Mouse (Mus musculus): Measurements from ENCODE around the gene Slc2a13. TPM values are rescaled to one million over a fixed set of nuclear protein-coding genes. Genes with fewer than 3 reads are reported as not detected.

Slc2a13 gene
- polyA plus RNA-seq (2012; rRNA removed), result 4.2 and 6.3 TPM in 2 replicates

DNA sequence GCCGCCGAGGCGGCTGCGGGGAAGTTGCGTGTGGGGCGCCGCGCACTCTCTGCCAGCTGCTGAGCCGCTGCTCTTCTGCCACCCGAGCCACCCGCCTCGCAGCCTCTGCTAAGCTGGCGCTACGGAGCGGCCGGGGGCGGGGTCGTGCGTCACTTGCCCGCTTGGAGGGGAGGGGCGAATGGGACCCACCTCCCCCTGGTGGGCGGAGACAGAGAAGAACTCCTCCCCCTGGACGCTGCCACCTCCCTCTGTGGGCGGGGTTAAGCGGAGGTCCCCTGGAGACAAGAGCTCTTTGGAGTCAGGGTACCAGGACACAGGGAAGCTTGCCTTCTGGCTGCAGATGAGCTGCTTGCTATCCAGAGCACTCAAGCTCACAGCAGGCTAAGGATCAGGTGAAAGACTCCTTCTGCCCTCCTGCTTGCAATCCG, at the start of gene Slc2a13:
Slc2a13 (minus strand) TSS at position 151 of the 428 bp plus-strand sequence.
- DNase-seq (ENCODE audit: low read depth), result peak; percentile 97
- TF ChIP-seq POLR2A (IDR thresholded peaks at IDR 0.05; ENCODE audit: borderline replicate concordance, extremely low read depth, insufficient read depth, insufficient read length, poor library complexity, severe bottlenecking) (peak; percentile 78), CTCF (IDR thresholded peaks at IDR 0.05; ENCODE audit: borderline replicate concordance, extremely low read depth, insufficient read depth, insufficient read length) (no peak)

GRCm38 (mm10) chr15:91616016-91616415, 43.0 kb upstream of the Slc2a13 start:
- TF ChIP-seq POLR2A (IDR thresholded peaks at IDR 0.05; ENCODE audit: borderline replicate concordance, extremely low read depth, insufficient read depth, insufficient read length, poor library complexity, severe bottlenecking) (no peak), CTCF (IDR thresholded peaks at IDR 0.05; ENCODE audit: borderline replicate concordance, extremely low read depth, insufficient read depth, insufficient read length) (no peak)
- no peak for DNase-seq (ENCODE audit: low read depth)

- no peak for DNase-seq (ENCODE audit: low read depth)
- TF ChIP-seq POLR2A (IDR thresholded peaks at IDR 0.05; ENCODE audit: borderline replicate concordance, extremely low read depth, insufficient read depth, insufficient read length, poor library complexity, severe bottlenecking), result no peak
- TF ChIP-seq CTCF (IDR thresholded peaks at IDR 0.05; ENCODE audit: borderline replicate concordance, extremely low read depth, insufficient read depth, insufficient read length), result no peak
Observed at GRCm38 (mm10) chr15:91615532-91615931, 42.5 kb upstream of the Slc2a13 start.

GRCm38 (mm10) chr15:91613981-91614665, 41.1 kb upstream of the Slc2a13 start:
- TF ChIP-seq CTCF (IDR thresholded peaks at IDR 0.05; ENCODE audit: borderline replicate concordance, extremely low read depth, insufficient read depth, insufficient read length), result no peak
- TF ChIP-seq POLR2A (IDR thresholded peaks at IDR 0.05; ENCODE audit: borderline replicate concordance, extremely low read depth, insufficient read depth, insufficient read length, poor library complexity, severe bottlenecking), result no peak
- peak; percentile 63 for DNase-seq (ENCODE audit: low read depth)

DNA sequence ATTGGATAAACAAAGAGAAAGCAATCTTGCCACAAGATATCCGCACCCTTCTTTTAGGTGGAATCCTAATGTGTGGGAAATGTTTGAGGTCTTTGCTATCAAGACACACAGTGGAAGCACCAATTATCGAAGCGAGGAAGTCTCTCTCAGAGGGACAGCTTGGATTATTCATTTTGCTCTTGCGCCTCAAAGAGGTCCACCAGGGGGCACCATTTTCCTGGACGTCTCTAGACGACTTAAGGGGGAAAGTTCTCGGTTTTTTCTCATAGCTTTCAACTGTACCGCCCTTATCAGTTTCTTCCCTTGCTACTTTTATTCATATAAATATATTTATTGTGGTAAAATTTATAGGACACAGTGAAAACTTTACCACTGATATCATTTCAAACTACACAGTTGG, 36.7 kb upstream of the Slc2a13 start:
- TF ChIP-seq CTCF (IDR thresholded peaks at IDR 0.05; ENCODE audit: borderline replicate concordance, extremely low read depth, insufficient read depth, insufficient read length) (peak; percentile 68; the same call in 1 of the 2 replicates), POLR2A (IDR thresholded peaks at IDR 0.05; ENCODE audit: borderline replicate concordance, extremely low read depth, insufficient read depth, insufficient read length, poor library complexity, severe bottlenecking) (no peak)
- DNase-seq (ENCODE audit: low read depth), result peak; percentile 76

- no peak for DNase-seq (ENCODE audit: low read depth)
- TF ChIP-seq POLR2A (IDR thresholded peaks at IDR 0.05; ENCODE audit: borderline replicate concordance, extremely low read depth, insufficient read depth, insufficient read length, poor library complexity, severe bottlenecking) (no peak), CTCF (IDR thresholded peaks at IDR 0.05; ENCODE audit: borderline replicate concordance, extremely low read depth, insufficient read depth, insufficient read length) (no peak)
Observed at GRCm38 (mm10) chr15:91608811-91609210, 35.8 kb upstream of the Slc2a13 start.

GRCm38 (mm10) chr15:91601197-91601596, 28.1 kb upstream of the Slc2a13 start:
- peak; percentile 89 for DNase-seq (ENCODE audit: low read depth)
- TF ChIP-seq CTCF (IDR thresholded peaks at IDR 0.05; ENCODE audit: borderline replicate concordance, extremely low read depth, insufficient read depth, insufficient read length), result no peak
- no peak for TF ChIP-seq POLR2A (IDR thresholded peaks at IDR 0.05; ENCODE audit: borderline replicate concordance, extremely low read depth, insufficient read depth, insufficient read length, poor library complexity, severe bottlenecking)

DNA sequence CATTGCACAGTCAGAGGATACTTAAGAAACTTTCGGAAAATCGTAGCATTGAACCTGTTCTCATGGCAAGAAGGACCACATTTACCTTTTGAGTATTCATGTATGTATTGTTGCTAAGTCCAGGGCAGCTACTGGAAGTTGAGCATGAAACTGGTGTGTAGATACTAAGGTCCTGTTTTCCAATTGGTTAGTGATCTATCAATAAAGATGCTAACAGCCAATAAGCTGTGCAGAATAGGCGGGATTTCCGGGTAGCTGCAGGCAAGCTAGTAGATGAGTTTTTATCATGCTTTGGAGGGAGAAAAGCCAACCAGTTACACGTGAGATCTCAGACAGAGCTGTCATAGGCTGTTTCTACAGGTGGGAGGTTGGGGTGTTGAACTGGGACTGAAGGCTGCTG, 24.2 kb upstream of the Slc2a13 start:
- TF ChIP-seq CTCF (IDR thresholded peaks at IDR 0.05; ENCODE audit: borderline replicate concordance, extremely low read depth, insufficient read depth, insufficient read length), result no peak
- TF ChIP-seq POLR2A (IDR thresholded peaks at IDR 0.05; ENCODE audit: borderline replicate concordance, extremely low read depth, insufficient read depth, insufficient read length, poor library complexity, severe bottlenecking), result no peak

DNA sequence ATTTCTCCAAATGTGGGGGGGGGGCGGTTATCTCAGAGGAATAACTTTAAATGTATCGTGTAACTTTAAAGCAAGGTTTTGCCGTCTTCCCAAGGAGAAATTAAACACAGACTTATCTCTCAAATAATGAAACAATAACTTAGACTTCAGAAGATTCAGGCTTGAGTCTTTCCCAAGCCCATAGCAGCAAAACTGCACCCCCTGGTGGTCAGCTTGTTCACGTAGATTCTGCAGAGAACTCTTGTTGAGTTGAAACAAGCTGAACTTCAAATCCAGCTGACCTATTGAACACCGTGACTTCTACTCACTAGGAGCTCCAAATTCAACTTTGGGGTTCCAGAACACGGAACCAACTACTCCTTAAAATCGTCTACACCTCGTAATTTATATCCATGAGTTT, 1.4 kb upstream of the Slc2a13 start:
- TF ChIP-seq CTCF (IDR thresholded peaks at IDR 0.05; ENCODE audit: borderline replicate concordance, extremely low read depth, insufficient read depth, insufficient read length) (peak; percentile 77; the same call in 1 of the 2 replicates), POLR2A (IDR thresholded peaks at IDR 0.05; ENCODE audit: borderline replicate concordance, extremely low read depth, insufficient read depth, insufficient read length, poor library complexity, severe bottlenecking) (no peak)
- peak; percentile 92 for DNase-seq (ENCODE audit: low read depth)

More for the DNA sequence above, 24.2 kb upstream of the Slc2a13 start:
- DNase-seq (ENCODE audit: low read depth), result no peak

- TF ChIP-seq CTCF (IDR thresholded peaks at IDR 0.05; ENCODE audit: borderline replicate concordance, extremely low read depth, insufficient read depth, insufficient read length), result no peak
- TF ChIP-seq POLR2A (IDR thresholded peaks at IDR 0.05; ENCODE audit: borderline replicate concordance, extremely low read depth, insufficient read depth, insufficient read length, poor library complexity, severe bottlenecking), result no peak
- no peak for DNase-seq (ENCODE audit: low read depth)
Observed at GRCm38 (mm10) chr15:91572421-91573069, 516 bp downstream of the Slc2a13 start.

DNA sequence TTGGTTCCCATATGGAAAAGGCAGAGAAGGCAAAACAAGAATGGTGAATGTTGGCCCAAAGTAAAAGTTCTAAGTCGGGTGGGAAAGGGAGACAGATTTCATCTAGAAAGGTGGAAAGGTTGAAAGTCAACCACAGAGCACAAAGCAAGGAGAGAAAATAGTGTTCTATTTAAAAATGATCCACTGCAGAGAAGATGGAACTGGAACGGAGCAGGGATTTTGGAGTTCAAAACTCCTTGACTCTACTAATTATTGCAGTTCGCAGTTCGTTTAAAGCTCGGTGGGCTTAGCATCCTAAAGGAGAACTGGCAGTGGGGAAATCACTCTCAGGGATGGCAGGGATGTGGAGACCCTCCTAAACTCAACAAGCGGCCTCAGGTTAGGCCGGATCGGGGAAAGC, 1.1 kb downstream of the Slc2a13 start:
- TF ChIP-seq CTCF (IDR thresholded peaks at IDR 0.05; ENCODE audit: borderline replicate concordance, extremely low read depth, insufficient read depth, insufficient read length), result no peak

DNA sequence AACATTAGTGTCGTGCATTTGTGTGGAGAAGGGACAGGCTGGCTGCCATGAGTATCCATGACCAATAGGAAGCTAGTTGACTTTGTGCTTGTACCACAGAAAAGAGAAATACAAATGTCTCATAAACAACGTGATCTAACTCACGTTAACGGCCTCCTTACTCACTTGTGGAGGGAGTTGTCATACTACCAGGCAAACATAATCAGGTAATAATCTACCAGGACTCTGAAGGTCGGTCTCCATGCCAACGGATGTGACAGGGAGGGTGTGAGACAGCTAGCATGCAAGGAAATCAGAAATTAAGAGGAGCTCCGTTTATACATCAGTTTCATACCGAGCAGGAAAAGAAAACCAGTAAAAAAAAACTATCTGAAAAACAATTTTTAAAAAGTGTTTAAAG, 6.3 kb downstream of the Slc2a13 start:
- peak; percentile 27 for DNase-seq (ENCODE audit: low read depth)
- TF ChIP-seq POLR2A (IDR thresholded peaks at IDR 0.05; ENCODE audit: borderline replicate concordance, extremely low read depth, insufficient read depth, insufficient read length, poor library complexity, severe bottlenecking) (no peak), CTCF (IDR thresholded peaks at IDR 0.05; ENCODE audit: borderline replicate concordance, extremely low read depth, insufficient read depth, insufficient read length) (no peak)

More for the DNA sequence above, 1.1 kb downstream of the Slc2a13 start:
- peak; percentile 31 for DNase-seq (ENCODE audit: low read depth)

Data from brain, embryonic 14.5 days (tissue).